Mouse (Mus musculus) spleen, postnatal 14 days (tissue): ENCODE results near the gene Nolc1.

Experiments used
- DNase-seq, 2 experiments: peaks; one replicate each; pipeline ENCODE4 v3.0.0; 2021 to 2022; ENCODE audit warnings: low spot score in 2 of 2

Gene Nolc1

GRCm38 (mm10) chr19:46042476-46043011 is 33.1 kb upstream of the Nolc1 start:
- DNase-seq = no peak

- DNase-seq = no peak
Measured at GRCm38 (mm10) chr19:46043380-46043779, 32.3 kb upstream of the Nolc1 start.

- DNase-seq = no peak
Measured at GRCm38 (mm10) chr19:46044271-46044992, 31.2 kb upstream of the Nolc1 start, which contains the start of gene Pprc1. Gene Pprc1, plus strand, starts transcription at chr19:46044886.

GRCm38 (mm10) chr19:46044993-46045695 is 30.5 kb upstream of the Nolc1 start, which contains the start of gene Ldb1:
Gene Ldb1, minus strand, starts transcription at chr19:46045214.
- peak; percentile 50 to 61 for DNase-seq

GRCm38 (mm10) chr19:46045696-46046311 is 29.9 kb upstream of the Nolc1 start:
- DNase-seq = no peak

GRCm38 (mm10) chr19:46046621-46047025 is 29.0 kb upstream of the Nolc1 start:
- DNase-seq = no peak

GRCm38 (mm10) chr19:46047426-46047825 is 28.2 kb upstream of the Nolc1 start:
- DNase-seq = no peak

- no peak for DNase-seq
Measured at GRCm38 (mm10) chr19:46049129-46049528, 26.5 kb upstream of the Nolc1 start.

- no peak for DNase-seq
Measured at GRCm38 (mm10) chr19:46050462-46050861, 25.2 kb upstream of the Nolc1 start.

GRCm38 (mm10) chr19:46055752-46056387 is 19.8 kb upstream of the Nolc1 start:
- no peak for DNase-seq

GRCm38 (mm10) chr19:46056388-46056946 is 19.2 kb upstream of the Nolc1 start:
- DNase-seq = peak; percentile 80 to 87

GRCm38 (mm10) chr19:46056947-46057607 is 18.6 kb upstream of the Nolc1 start:
- DNase-seq = peak in 1 of 2 experiments; percentile 52

- no peak for DNase-seq
Measured at GRCm38 (mm10) chr19:46058466-46058865, 17.2 kb upstream of the Nolc1 start.

GRCm38 (mm10) chr19:46060845-46061244 is 14.8 kb upstream of the Nolc1 start:
- no peak for DNase-seq

- no peak for DNase-seq
Measured at GRCm38 (mm10) chr19:46068054-46068453, 7.6 kb upstream of the Nolc1 start.

- no peak for DNase-seq
Measured at GRCm38 (mm10) chr19:46073285-46073684, 2.4 kb upstream of the Nolc1 start.

- no peak for DNase-seq
Measured at GRCm38 (mm10) chr19:46074266-46074665, 1.4 kb upstream of the Nolc1 start.

GRCm38 (mm10) chr19:46078535-46078934 is 2.9 kb downstream of the Nolc1 start:
- DNase-seq = no peak

GRCm38 (mm10) chr19:46085185-46085584 is 9.5 kb downstream of the Nolc1 start:
- DNase-seq = no peak

GRCm38 (mm10) chr19:46086337-46086736 is 10.7 kb downstream of the Nolc1 start:
- peak in 1 of 2 experiments; percentile 41 for DNase-seq

- DNase-seq = no peak
Measured at GRCm38 (mm10) chr19:46087871-46088270, 12.2 kb downstream of the Nolc1 start.
